Mouse (Mus musculus) olfactory bulb, adult 2 months (tissue): ENCODE measurements around the gene Ccdc8. TPM values are rescaled to one million over a fixed set of nuclear protein-coding genes. Genes with fewer than 3 reads are reported as not detected.

Experiments used
- H3K27ac ChIP-seq: fragments of 200-500 bp; 2 replicates; pipeline ENCODE4 v1.5.1; 2012; ENCODE audit warnings: low read depth, low read length; ENCODE audit not compliant: insufficient read depth
- H3K4me1 ChIP-seq: fragments of 200-500 bp; 2 replicates; pipeline ENCODE4 v1.6.1; 2012; ENCODE audit warnings: low read length; ENCODE audit not compliant: control insufficient read depth, insufficient read depth
- H3K4me3 ChIP-seq: fragments of 200-500 bp; 2 replicates; pipeline ENCODE4 v1.5.1; 2012; ENCODE audit warnings: mild to moderate bottlenecking, low read depth, low read length, moderate library complexity; ENCODE audit not compliant: insufficient read depth
- CTCF ChIP-seq: fragments of 200-500 bp; IDR thresholded peaks from 2 replicates; pipeline ENCODE4 v1.5.1; 2012; ENCODE audit warnings: low read depth, mild to moderate bottlenecking, low read length, moderate library complexity; ENCODE audit not compliant: insufficient read depth
- POLR2A ChIP-seq: fragments of 200-500 bp; IDR thresholded peaks from 2 replicates; pipeline ENCODE4 v1.6.1; 2012; ENCODE audit warnings: mild to moderate bottlenecking, low read depth, low read length, moderate library complexity; ENCODE audit not compliant: insufficient read depth
- WGBS: fragments of 180-500 bp; shearing (Covaris S2); methylation state at CpG from one replicate; pipeline ENCODE4 v1.1.7; 2018; 5-methylcytosine and 5-hydroxymethylcytosine counted together
- polyA plus RNA-seq: library from polyadenylated mRNA; stranded (reverse); fragments of >200 nt; gene quantifications from 2 replicates; pipeline ENCODE4 v1.2.4, GENCODE M21; 2012; ENCODE audit warnings: low replicate concordance; ENCODE audit not compliant: missing spikeins, insufficient read depth, insufficient read length

Ccdc8 gene
- polyA plus RNA-seq, 1 experiment: not detected

GRCm38 (mm10) chr7:16990006-16990744 is 2.3 kb upstream of the Ccdc8 start:
- TF ChIP-seq POLR2A (no peak), CTCF (no peak)

GRCm38 (mm10) chr7:16991681-16992450 is 642 bp upstream of the Ccdc8 start:
- no peak overlapping the region for H3K27ac ChIP-seq
- H3K4me1 ChIP-seq: peaks cover 44% of the 10 kb centered on the region
- 58% methylated on average over 18 of the region's 18 CpGs for WGBS
- no peak overlapping the region for H3K4me3 ChIP-seq
- TF ChIP-seq CTCF (no peak), POLR2A (no peak)

More at GRCm38 (mm10) chr7:16990006-16990744, 2.3 kb upstream of the Ccdc8 start:
- 23% methylated on average over 15 of the region's 15 CpGs for WGBS
- Histone ChIP-seq H3K4me3 (no peak overlapping the region), H3K27ac (no peak overlapping the region), H3K4me1 (peaks cover 45% of the 10 kb centered on the region)

GRCm38 (mm10) chr7:16993651-16994399 is 1.3 kb downstream of the Ccdc8 start:
- H3K4me3 ChIP-seq: peak overlapping the region; percentile 20
- H3K4me1 ChIP-seq: peaks cover 40% of the 10 kb centered on the region
- WGBS: 24% methylated on average over 27 of the region's 27 CpGs
- H3K27ac ChIP-seq: no peak overlapping the region
- TF ChIP-seq CTCF (no peak), POLR2A (no peak)

GRCm38 (mm10) chr7:16994400-16994799 is 1.9 kb downstream of the Ccdc8 start:
- H3K27ac ChIP-seq: no peak overlapping the region
- peak overlapping the region; percentile 20 for H3K4me3 ChIP-seq
- peaks cover 41% of the 10 kb centered on the region for H3K4me1 ChIP-seq
- 19% methylated on average over 20 of the region's 20 CpGs for WGBS
- TF ChIP-seq CTCF (no peak), POLR2A (no peak)

- WGBS: 74% methylated on average over 4 of the region's 4 CpGs
- Histone ChIP-seq H3K27ac (no peak overlapping the region), H3K4me1 (peaks cover 36% of the 10 kb centered on the region)
Observed at GRCm38 (mm10) chr7:16995345-16995744, 2.8 kb downstream of the Ccdc8 start.

GRCm38 (mm10) chr7:16999233-16999632 is 6.7 kb downstream of the Ccdc8 start:
- Histone ChIP-seq H3K4me3 (no peak overlapping the region), H3K4me1 (peaks cover 16% of the 10 kb centered on the region), H3K27ac (no peak overlapping the region)
- TF ChIP-seq CTCF (no peak), POLR2A (no peak)
- WGBS: 65% methylated on average over 4 of the region's 4 CpGs

More at GRCm38 (mm10) chr7:16995345-16995744, 2.8 kb downstream of the Ccdc8 start:
- H3K4me3 ChIP-seq: no peak overlapping the region
- TF ChIP-seq CTCF: no peak
- no peak for TF ChIP-seq POLR2A

- no peak overlapping the region for H3K4me3 ChIP-seq
- 23% methylated on average over 4 of the region's 4 CpGs for WGBS
- peaks cover 12% of the 10 kb centered on the region for H3K4me1 ChIP-seq
- H3K27ac ChIP-seq: no peak overlapping the region
- TF ChIP-seq CTCF (peak; percentile 97), POLR2A (no peak)
Observed at GRCm38 (mm10) chr7:16999650-17000049, 7.1 kb downstream of the Ccdc8 start.

- Histone ChIP-seq H3K27ac (no peak overlapping the region), H3K4me3 (no peak overlapping the region), H3K4me1 (peaks cover 4% of the 10 kb centered on the region)
- peak; percentile 92 for TF ChIP-seq CTCF
- no peak for TF ChIP-seq POLR2A
- 7% methylated on average over 7 of the region's 7 CpGs for WGBS
Observed at GRCm38 (mm10) chr7:17002375-17003195, 10.1 kb downstream of the Ccdc8 start.
